Mouse (Mus musculus) left cerebral cortex, postnatal 10 days (tissue): Measurements from ENCODE around the gene Crxos. TPM values are rescaled to one million over a fixed set of nuclear protein-coding genes. Genes with fewer than 3 reads are reported as not detected.
"Not testable (repeated sequence)": the region's sequence is repeated elsewhere in the genome, so short reads cannot be mapped to it uniquely, and the experiment has no call there.

Experiments
- DNase-seq, 2 experiments: peaks; one replicate each; pipeline ENCODE4 v3.0.0; 2021 to 2022; ENCODE audit warnings: low spot score in 2 of 2, mixed read lengths in 1 of 2; ENCODE audit errors: extremely low spot score in 1 of 2
- intact Hi-C: fragments of 180-260 bp; cut with DNase I; formaldehyde crosslinking; loops from one replicate; pipeline ENCODE4 v1.15.1; 2025
- total RNA-seq, 2 experiments: library from RNA; stranded (reverse); gene quantifications; 2 replicates each; pipeline ENCODE4 v1.2.3; 2021

The Crxos gene
- under 1 TPM; 0.16 to 0.30 TPM for total RNA-seq

DNA sequence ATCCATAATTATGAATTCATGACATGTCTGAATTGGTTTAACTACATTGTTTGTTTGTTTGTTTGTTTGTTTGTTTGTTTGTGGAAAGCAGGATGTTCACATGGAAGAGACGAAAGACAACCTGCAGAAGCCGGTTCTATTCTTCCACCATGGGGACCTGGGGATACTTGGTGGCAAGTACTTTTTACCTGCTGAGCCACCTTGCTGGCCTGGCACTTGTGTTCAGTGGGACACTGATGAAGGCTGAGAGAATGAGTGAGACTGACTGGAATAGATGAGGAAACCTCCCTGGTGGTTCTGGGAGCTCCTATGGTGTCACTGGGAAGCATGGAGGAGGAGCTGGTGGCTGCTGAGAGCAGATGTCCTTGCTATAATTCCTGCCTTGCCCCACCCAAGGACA is at the start of gene Crxos:
Gene Crxos (plus strand): TSS at position 301 of the 400 bp plus-strand sequence.
- DNase-seq, result no peak
- intact Hi-C loops, result no loop called here

DNA sequence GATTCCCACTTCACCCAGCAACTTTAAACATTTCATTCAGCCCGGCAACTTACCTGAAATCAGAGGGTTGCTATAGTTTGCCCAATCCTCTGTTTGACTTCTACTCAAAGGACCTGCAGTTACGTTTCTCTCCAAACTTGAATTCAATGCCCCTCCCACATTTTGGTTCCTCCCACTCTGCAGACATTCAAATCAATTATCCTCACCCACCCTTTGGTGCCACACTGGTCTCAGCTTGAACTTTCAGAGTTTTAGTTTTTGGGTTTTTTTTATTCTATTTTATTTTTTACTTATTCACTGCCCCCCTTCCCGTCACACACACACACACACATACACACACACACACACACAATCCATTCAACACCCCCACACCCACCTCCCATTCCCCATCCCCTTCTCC is 42.8 kb upstream of the Crxos start, which contains the start of gene Obox6:
Gene Obox6 (minus strand): TSS at position 101 of the 400 bp plus-strand sequence.
- no peak for DNase-seq
- intact Hi-C loops, result no loop called here

DNA sequence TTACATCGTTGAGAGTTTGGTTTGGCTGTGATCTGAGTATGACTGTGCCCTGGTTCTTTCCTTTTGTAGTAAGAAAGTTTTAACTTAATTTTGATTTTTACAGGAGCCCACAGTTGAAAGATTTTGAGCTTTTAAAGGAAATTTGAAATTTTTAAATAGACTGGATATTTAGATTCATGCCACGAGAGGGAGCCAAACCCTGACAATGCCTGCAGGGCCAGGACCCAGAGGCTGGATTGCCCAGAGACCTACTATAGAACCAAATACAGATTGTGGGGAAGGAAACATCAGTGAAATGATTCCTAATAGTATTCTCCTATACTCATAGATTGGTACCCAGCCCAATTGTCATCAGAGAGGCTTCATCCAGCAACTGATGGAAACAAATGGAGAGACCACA is 22.8 kb upstream of the Crxos start:
- DNase-seq, result no peak
- intact Hi-C loops, result loop anchor here (2.0 kb wide), 1 partner anchor 53 kb away; no protein-coding TSS in a partner anchor

DNA sequence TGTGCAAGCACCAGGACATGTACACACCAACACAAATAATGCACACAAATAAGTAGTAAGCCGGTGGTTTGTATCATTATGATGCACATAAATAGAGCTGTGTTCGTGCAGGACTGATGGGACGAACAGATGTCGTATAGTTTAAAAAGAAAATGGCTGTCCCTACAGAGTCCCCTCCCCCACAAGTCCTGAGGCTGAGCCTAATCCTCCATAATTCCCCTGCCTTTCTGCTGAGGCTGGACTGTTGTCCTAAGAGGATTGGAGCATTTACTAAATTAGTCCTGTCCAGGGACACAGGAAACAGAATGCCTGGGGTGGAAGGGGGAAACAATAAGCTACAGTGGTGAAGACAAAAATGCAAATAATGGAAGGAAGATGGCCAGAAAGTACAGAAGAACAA is 18.3 kb upstream of the Crxos start:
- DNase-seq, result no peak
- intact Hi-C loops, result no loop called here

DNA sequence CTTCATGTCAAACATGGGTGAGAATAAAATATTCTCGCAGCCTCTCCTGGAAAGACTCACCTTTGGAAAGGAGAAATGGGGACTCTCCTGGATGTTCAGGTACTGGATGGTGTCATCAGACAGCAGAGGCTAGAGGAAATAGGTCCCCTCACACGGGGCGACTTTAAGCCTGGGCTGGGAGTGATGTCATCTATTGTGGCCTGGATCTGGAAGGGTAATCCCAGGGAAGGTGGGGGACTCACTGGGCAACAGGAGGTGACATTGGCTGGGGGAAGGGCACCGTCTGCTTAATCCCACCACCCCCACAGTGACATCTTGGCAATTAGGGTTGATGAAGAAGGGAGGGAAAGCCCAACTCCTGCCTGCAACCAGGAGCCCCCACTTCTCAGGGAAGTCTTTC is 2.7 kb upstream of the Crxos start, which contains the start of gene Crx:
Gene Crx (minus strand): TSS at position 213 of the 400 bp plus-strand sequence.
- intact Hi-C loops, result no loop called here
- no peak for DNase-seq

DNA sequence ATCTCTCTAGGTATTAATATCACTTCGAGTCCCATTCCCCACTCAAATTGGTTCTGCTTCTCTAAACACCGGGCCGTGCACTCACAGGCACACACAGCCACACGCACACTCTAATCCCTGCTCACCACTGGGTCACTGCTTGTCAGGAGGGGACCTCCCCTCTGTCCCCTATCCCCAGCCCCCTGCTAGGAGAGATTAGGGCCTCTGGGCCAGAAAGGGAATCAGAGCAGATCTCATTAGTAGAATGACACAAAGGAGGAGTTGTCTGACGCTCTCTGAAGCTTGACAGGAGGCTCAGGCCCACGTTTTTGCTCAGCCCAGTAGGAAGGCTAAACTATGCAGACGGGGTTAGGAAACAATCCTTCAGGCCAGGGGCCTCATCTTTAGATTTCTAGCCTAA is 1.0 kb upstream of the Crxos start:
- intact Hi-C loops, result no loop called here
- no peak for DNase-seq

DNA sequence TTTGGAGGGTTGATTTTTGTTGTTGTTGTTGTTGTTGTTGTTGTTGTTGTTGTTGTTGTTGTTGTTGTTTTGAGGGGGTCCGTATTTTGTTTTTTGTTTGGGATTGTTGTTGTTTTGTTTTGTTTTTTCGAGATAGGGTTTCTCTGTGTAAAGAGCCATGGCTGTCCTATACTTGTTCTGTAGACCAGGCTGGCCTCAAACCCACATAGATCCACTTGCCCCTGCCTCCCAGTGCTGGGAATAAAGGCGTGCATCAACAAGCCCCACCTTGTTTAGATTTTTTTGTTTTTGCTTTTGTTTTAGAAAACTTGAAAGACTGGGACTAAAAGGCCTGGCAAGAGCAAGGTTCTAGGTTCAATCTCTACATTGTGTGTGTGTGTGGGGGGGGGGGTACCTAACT is 586 bp upstream of the Crxos start:
- intact Hi-C loops, result no loop called here
- no peak for DNase-seq

DNA sequence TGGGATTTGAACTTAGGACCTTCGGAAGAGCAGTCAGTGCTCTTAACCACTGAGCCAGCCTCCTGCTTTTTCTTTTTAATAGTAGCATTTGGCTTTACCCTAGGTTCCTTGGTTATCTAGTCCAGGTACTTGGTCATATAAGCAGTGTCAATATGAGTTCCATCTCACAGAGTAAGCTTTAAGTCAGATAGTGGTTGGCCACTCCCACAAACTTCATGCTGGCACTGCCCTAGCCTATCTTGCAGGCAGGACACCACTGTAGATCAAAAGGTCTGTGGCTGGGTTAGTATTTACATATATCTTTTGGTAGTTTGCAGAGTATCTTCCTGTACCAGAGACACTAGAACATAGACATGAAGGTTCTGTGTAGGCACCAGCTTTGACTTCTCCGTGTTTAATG is 1.7 kb downstream of the Crxos start:
- DNase-seq, result no peak
- intact Hi-C loops, result no loop called here

DNA sequence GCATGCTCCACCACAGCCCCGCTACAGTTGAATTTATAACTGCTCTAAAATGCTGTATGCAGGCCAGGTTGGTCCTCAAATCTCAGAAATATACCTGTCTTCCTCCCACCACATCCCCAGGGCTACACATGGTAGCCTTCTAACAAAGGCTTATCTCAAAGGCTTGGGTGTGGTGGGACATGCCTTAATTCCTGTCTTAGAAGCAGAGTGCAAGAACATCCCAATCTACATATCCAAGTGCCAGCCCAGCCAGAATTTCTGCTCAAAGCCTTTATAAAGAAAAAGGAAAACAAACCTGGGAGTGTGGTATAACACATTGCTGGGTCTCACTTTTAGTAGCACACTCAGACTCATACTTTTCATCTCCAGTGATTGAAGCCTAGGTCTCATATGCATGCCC is 11.8 kb downstream of the Crxos start:
- intact Hi-C loops, result no loop called here

DNA sequence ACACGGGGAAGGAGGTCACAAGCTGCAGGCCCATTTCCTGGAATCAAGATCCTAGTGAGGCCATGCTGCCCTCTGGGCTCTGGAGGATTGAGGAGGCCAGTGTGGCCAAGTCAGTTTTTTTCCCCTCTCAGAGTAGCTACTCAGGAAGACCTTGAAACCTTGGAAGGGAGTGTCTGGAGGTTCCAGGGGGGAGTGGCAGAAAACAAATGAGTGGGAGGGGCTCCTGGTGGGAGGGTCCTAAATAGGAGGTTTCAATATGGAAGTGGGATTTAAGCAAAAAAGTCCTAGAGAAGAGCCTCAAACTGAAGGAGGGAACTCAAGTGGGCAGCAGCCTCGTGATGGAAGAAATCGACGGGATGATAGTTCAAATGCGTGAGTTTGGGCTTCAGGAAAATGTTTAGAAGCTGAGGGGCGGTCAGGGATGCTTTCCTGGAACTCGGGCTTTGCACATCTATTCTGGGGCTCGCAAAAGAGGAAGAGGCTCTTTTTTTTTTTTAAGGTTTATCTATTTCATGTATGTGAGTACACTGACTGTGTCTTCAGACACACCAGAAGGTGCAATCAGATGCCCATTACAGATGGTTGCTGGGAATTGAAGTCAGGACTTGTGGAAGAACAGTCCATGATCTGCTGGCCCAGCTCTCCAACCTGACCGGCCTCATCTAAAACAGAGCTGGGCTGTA is 19.1 kb downstream of the Crxos start:
- DNase-seq, result no peak
- intact Hi-C loops, result no loop called here

More for the DNA sequence above, 11.8 kb downstream of the Crxos start:
- DNase-seq, result no peak

DNA sequence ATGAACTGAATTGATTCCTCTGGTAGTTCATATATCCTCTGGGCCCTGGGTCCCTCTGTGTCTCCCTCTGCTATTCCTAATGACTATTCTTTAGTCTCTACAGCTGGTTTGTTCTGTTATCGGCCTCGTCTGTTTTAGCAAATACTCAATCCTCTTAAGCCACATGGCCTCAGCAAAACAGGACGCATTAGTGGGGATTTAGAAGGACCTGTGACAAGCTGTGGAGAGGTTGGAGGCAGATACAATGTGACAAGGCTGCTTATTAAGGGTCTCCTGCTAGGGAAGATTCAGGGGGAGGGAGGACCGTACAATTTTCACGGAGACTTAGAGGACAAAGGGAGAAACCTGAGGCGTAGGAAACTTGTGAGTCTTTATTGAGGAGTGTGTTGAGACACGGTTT is 23.4 kb downstream of the Crxos start:
- DNase-seq, result no peak
- intact Hi-C loops, result no loop called here

DNA sequence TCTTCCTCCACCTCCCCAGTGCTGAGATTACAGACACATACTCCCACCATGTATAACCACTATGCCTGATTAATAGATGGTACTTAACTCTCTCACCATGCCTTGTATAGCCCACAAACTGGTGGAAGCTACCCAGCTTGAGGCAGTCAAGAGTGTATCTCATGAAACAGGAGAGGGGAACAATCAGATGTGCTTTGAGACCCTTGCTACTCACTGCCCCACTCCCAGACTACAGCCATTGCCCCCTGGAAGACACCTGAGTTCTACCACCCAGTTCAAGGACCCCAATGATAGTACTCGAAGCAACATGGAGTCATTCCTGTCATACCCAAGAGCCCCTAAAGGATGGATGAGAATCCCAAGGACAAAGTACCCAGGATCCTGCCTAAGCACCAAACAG is 24.2 kb downstream of the Crxos start:
- DNase-seq, result no peak
- intact Hi-C loops, result no loop called here

DNA sequence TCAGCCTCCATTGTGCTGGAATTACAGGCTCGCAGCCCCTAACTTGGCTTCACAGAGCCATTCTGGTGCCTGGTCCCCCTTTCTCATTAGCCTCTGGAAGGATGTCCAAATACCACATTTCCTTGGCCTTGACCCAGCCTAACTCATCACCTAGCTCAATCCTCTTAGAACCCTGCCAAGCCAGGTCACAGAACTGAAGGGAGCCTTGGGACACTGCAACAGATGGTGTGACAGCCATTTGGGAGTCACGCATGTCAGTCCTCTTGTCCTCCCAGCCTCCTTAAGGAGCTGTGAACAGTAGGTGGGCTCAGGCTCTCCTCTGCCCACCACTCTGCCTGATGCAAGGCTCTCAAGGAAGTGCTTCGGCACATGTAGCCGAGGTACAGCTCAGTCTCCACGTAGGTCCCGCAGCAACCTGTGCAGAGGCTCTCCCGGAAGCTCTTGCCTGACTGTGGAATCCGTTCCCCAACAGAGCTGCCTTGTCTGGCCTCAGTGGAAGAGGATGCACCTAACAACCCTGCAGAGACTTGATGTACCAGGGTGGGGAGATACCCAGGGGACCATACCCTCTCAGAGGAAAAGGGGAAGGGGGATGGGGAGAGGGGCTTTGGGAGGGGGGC is 25.7 kb downstream of the Crxos start:
- DNase-seq, result no peak
- intact Hi-C loops, result no loop called here

DNA sequence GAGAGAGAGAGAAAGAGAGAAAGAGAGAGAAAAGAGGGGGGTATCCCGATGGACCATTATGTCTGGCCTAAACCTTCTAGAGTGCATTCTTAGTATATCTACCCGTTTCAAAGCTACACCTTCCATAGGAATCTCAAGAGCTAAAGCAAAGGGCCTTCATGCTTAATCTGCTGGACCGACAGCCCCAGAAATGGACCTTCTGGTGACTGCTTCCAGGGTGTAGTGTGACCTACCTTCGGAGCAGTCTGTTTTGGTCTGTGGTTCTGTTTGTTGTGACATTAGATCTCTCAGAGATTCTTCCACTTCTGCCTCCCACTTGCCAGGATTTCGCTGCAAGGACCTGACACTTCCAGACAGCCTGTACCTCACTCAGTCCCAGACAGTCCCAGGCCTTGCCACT is 28.1 kb downstream of the Crxos start:
- no peak for DNase-seq
- intact Hi-C loops, result no loop called here

DNA sequence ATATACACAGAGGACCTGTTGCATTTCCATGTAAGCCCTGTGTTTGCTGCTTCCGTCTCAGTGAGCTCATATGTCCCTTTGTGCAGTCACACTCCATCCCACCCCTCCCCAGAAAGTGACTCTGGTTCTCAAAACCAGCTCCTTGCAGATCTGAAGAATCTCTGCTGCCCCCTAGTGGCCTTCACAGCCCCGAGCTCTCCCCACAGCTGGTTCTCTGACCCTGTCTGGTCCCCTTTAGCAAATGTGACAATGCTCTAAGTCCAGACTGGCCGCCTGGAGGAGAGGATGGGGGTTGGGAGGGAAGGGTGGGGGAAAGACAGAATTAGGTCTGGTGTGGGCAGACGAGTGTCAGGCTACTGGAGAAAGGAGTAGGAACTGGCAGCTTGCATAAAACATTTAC is 29.8 kb downstream of the Crxos start:
- DNase-seq, result peak in 1 of 2 experiments; percentile 86
- intact Hi-C loops, result loop anchor here (2.0 kb wide), 1 partner anchor 51 kb away; no protein-coding TSS in a partner anchor

DNA sequence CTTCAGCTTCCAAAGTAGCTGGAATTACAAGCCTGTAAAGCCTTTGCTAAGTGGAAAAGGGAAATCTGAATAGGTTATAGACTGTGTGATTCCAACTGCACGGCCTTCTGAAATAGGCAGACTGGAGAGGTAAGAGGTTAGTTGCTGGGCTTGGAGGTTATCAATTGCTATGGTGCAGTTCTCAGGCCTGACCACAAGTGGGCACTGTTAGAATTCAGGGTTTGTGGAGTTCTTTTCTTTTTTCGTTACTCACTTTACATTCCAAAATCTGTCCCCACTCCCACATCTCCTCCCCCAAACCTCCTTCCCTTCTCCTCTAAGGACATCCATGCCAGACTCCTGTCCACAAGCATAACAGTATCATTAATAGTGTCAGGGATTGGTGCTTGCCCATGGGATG is 31.8 kb downstream of the Crxos start:
- intact Hi-C loops, result no loop called here
- no peak for DNase-seq

DNA sequence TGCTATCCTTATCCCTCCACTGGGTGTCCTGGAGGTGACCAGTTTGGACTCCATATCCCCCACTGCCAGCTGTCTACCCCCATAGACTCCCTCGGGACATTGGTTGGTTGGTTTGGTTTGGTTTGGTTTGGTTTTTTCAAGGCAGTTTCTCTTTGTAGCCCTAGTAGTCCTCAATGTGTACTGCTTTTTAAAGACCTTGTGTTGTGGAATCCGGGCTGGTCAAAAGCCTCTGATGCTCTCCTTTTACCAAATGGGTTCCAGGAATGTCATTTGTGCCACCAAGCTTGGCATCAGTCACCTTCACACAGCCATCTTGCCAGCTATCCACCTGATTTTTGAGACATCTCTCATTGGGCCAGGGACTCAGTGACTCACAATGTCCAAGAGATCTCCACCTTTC is 32.3 kb downstream of the Crxos start:
- intact Hi-C loops, result no loop called here
- DNase-seq, result no peak

DNA sequence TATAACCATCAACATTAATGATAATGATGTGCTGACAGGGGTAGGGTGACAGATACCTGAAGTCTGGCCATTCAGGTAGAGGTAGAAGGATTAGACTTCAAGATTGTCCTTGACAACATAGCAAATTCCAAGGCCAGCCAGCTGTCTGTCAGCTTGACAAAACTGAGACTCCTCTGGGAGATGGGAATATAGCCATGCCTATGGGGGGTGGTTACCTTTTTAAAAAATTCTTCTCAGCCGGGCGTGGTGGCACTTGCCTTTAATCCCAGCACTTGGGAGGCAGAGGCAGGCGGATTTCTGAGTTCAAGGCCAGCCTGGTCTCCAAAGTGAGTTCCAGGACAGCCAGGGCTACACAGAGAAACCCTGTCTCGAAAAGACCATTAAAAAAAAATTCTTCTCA is 33.3 kb downstream of the Crxos start:
- intact Hi-C loops, result not testable (repeated sequence)

DNA sequence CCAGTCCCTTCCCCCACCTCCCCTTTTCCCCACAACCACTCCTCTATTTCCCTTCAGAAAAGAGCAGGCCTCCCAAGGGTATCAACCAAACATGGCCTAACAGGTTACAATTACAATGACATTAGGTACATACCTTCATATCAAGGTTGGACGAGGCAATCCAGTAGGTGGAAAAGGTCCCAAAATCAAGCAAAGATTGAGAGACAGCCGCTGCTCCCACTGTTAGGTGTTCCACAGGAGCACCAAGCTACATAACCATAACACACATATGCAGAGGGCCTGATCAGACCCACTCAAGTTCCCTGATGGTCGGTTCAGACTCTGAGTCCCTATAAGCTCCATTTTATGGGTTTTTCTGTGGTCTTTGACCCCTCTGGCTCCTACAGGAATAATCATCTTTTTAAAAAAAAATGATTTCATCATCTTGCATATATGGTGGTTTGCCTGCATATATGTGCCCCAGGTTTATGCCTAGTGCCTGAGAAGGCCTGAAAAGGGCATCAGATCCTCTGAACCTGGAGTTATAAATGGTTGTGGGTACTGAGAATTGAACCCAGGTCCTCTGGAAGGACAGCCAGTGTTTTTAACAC is 33.8 kb downstream of the Crxos start:
- intact Hi-C loops, result no loop called here
- DNase-seq, result no peak

More for the DNA sequence above, 33.3 kb downstream of the Crxos start:
- DNase-seq, result not testable (repeated sequence)

DNA sequence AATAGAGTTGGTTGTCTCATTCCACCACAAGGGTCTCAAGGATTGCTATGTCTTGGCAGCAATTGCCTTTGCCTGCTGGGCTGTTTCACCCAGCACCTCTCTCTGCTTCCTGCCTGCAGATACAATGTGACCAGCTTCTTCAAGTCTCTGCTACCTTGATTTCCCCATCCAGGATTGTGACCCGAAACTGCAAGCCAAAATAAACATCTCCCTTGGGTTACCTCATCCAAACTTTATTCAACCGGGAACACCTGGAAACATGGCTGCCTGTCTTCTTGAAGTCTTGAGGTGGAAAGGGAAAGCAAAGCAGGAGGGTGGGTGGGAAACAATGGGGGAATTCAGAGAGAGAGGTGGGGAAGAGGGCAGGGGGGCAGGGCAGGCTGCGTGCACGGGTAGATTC is 34.6 kb downstream of the Crxos start:
- intact Hi-C loops, result no loop called here
- no peak for DNase-seq
